Comparison of ENCODE assay signal across 8 mouse cellular contexts in genomic region chr15:94139534-94139958, GRCm38 (mm10).
DNase-seq lines count a peak whose midpoint lies in the region; ATAC-seq and TF ChIP-seq lines count a peak whose summit lies in the region.
"Had no signal": no experiment of that assay in that cellular context is flagged by ENCODE, and none has a peak within 500 bp of the region (broad histone marks: within the 10 kb centered on the region; RNA-seq: fewer than 3 reads in every experiment).

No protein-coding gene starts in this region.

- no peaks in the 10 kb centered on the region for H3K27me3 ChIP-seq in heart, embryonic 13.5 days (replicated peaks)
- H3K27me3 ChIP-seq in limb, embryonic 15.5 days = no peaks in the 10 kb centered on the region

- no peaks in the 10 kb centered on the region for H3K4me1 ChIP-seq in ES-E14 (ENCODE audit: control insufficient read depth in 2 of 2, insufficient read depth in 2 of 2, low read length in 2 of 2, poor library complexity in 1 of 2)
- peaks cover 5% of the 10 kb centered on the region for H3K4me1 ChIP-seq in heart, embryonic 13.5 days
- H3K4me1 ChIP-seq in limb, embryonic 15.5 days = 0 out of 2 replicates have a peak, but pooled peaks cover 7% of the 10 kb centered on the region

- H3K4me3 ChIP-seq in ES-E14 (ENCODE audit: insufficient read depth in 1 of 2, low read depth in 1 of 2, low read length in 2 of 2, poor library complexity in 1 of 2, severe bottlenecking in 1 of 2) = no peak overlapping the region
- no peak overlapping the region for H3K4me3 ChIP-seq in heart, embryonic 13.5 days
- H3K4me3 ChIP-seq in limb, embryonic 15.5 days = no peak overlapping the region
- H3K4me3 ChIP-seq in layer of hippocampus, adult 2 months = no peak overlapping the region

- no peak overlapping the region for H3K27ac ChIP-seq in ES-E14 (ENCODE audit: insufficient read depth, low read depth, low read length, poor library complexity, severe bottlenecking)
- H3K27ac ChIP-seq in heart, embryonic 13.5 days (replicated peaks) = peak overlapping the region; percentile 15; the same call in 1 of the 2 replicates
- no peak overlapping the region for H3K27ac ChIP-seq in limb, embryonic 15.5 days
- no peak overlapping the region for H3K27ac ChIP-seq in layer of hippocampus, adult 2 months
- H3K27ac ChIP-seq: liver, embryonic 14.5 days had no signal

- H3K36me3 ChIP-seq in ES-E14 (ENCODE audit: control insufficient read depth, insufficient read depth, low read length, poor library complexity, severe bottlenecking) = no peaks in the 10 kb centered on the region
- H3K36me3 ChIP-seq in heart, embryonic 13.5 days = no peaks in the 10 kb centered on the region
- no peaks in the 10 kb centered on the region for H3K36me3 ChIP-seq in limb, embryonic 15.5 days

- no peaks in the 10 kb centered on the region for H3K9me3 ChIP-seq in ES-E14 (ENCODE audit: control insufficient read depth, insufficient read depth, low read depth, low read length)
- H3K9me3 ChIP-seq in heart, embryonic 13.5 days = peaks cover 5% of the 10 kb centered on the region; the same call in 1 of the 2 replicates
- H3K9me3 ChIP-seq in limb, embryonic 15.5 days = no peaks in the 10 kb centered on the region

- ATAC-seq in heart, embryonic 13.5 days (ENCODE audit: extremely low read depth, insufficient number of reproducible peaks, low FRiP score, low TSS enrichment) = no peak
- no peak for ATAC-seq in limb, embryonic 15.5 days (ENCODE audit: insufficient number of reproducible peaks, low FRiP score, low TSS enrichment, low read depth)
- ATAC-seq in megakaryocyte-erythroid progenitor cell, adult 5-6 weeks (replicated peaks; ENCODE audit: low FRiP score, low TSS enrichment, poor library complexity, severe bottlenecking) = no peak

- peak; percentile 22 for DNase-seq in CD4-positive helper T cell, adult 2 months (ENCODE audit: low read depth, low spot score)
- peak; percentile 11 for DNase-seq in ES-E14 (ENCODE audit: low read depth, low spot score)
- DNase-seq in layer of hippocampus, postnatal 36 days = no peak
- no peak for DNase-seq in layer of hippocampus, adult 2 months (ENCODE audit: low spot score in 2 of 2)

- no peak for TF ChIP-seq CTCF in layer of hippocampus, adult 2 months (conservative IDR thresholded peaks at IDR 0.05)

- WGBS in heart, embryonic 13.5 days = 46% methylated on average over 13 of the region's 13 CpGs
- 38% methylated on average over 13 of the region's 13 CpGs for WGBS in limb, embryonic 15.5 days

- no peak overlapping the region for H3K9ac ChIP-seq in ES-E14 (ENCODE audit: insufficient read depth, low read depth, low read length, poor library complexity, severe bottlenecking)
- no peak overlapping the region for H3K9ac ChIP-seq in heart, embryonic 13.5 days
- no peak overlapping the region for H3K9ac ChIP-seq in limb, embryonic 15.5 days
- H3K9ac ChIP-seq: liver, embryonic 14.5 days had no signal

- peak overlapping the region; percentile 5; the same call in 1 of the 2 replicates for H3K4me2 ChIP-seq in heart, embryonic 13.5 days
- H3K4me2 ChIP-seq in limb, embryonic 15.5 days = 0 out of 2 replicates have a peak overlapping the region, but pooled peaks have one; percentile 15

- in situ Hi-C loops in ES-E14 (cut with MboI; ENCODE audit: low sequenced_read_pairs in 2 of 2, unreplicated experiment in 2 of 2) = no loop called here

TF ChIP-seq in ES-E14, 5 proteins besides CTCF, POLR2A, EP300 and RAD21:
- TF ChIP-seq ZNF384 (IDR thresholded peaks at IDR 0.05; ENCODE audit: low read depth, low read length) = no peak
- no peak for TF ChIP-seq HCFC1 (IDR thresholded peaks at IDR 0.05; ENCODE audit: borderline replicate concordance, insufficient read depth, low read length)
- no peak for TF ChIP-seq ZC3H11A (IDR thresholded peaks at IDR 0.05; ENCODE audit: borderline replicate concordance, low read depth, low read length)
- no peak for TF ChIP-seq CHD2 (IDR thresholded peaks at IDR 0.05; ENCODE audit: low read depth, low read length)
- no peak for TF ChIP-seq MAFK (IDR thresholded peaks at IDR 0.05; ENCODE audit: insufficient read depth, low read depth, low read length)

Comparison
In these comparisons a context has a peak if more than half of its experiments do, and no peak if none do; other contexts are left out.
1. DNase-seq: peak in CD4-positive helper T cell, adult 2 months (single experiment) and ES-E14 (single experiment); none in layer of hippocampus, postnatal 36 days (0 of 2) and layer of hippocampus, adult 2 months (0 of 2).